Mouse (Mus musculus) heart, postnatal 0 days (tissue): Measurements from ENCODE around the gene Actrt1. TPM values are rescaled to one million over a fixed set of nuclear protein-coding genes. Genes with fewer than 3 reads are reported as not detected.

Source experiments
- ATAC-seq: fragments of 200-750 bp; cut with Nextera tagmentation; 2 replicates; pipeline ENCODE4 v1.8.0; 2017; ENCODE audit warnings: low read depth, moderate number of reproducible peaks, moderate library complexity; ENCODE audit not compliant: insufficient read depth
- DNase-seq: peaks from one replicate; pipeline ENCODE4 v3.0.0-alpha.2; 2016; ENCODE audit warnings: low spot score
- H3K27ac ChIP-seq: fragments of 300-500 bp; sonication (generic); 2 replicates; pipeline ENCODE4 v1.5.1; 2014; ENCODE audit warnings: low read depth, mild to moderate bottlenecking
- H3K27me3 ChIP-seq: fragments of 300-500 bp; sonication (generic); 2 replicates; pipeline ENCODE4 v1.6.1; 2014; ENCODE audit warnings: low read length, mixed read lengths; ENCODE audit not compliant: control insufficient read depth, insufficient read depth
- H3K36me3 ChIP-seq: fragments of 300-500 bp; sonication (generic); replicated peaks from 2 replicates; pipeline ENCODE4 v1.6.1; 2014; ENCODE audit warnings: low read length, mixed read lengths; ENCODE audit not compliant: control insufficient read depth, insufficient read depth
- H3K4me1 ChIP-seq: fragments of 300-500 bp; sonication (generic); 2 replicates; pipeline ENCODE4 v1.6.1; 2014; ENCODE audit warnings: antibody characterized with exemption; ENCODE audit not compliant: control insufficient read depth, insufficient read depth
- H3K4me2 ChIP-seq: fragments of 300-500 bp; sonication (generic); 2 replicates; pipeline ENCODE4 v1.6.1; 2014; ENCODE audit warnings: low read depth, mild to moderate bottlenecking, low read length, moderate library complexity
- H3K4me3 ChIP-seq: fragments of 300-500 bp; sonication (generic); 2 replicates; pipeline ENCODE4 v1.5.1; 2014; ENCODE audit warnings: low read depth, low read length
- H3K9ac ChIP-seq: fragments of 300-500 bp; sonication (generic); replicated peaks from 2 replicates; pipeline ENCODE4 v1.6.1; 2014; ENCODE audit warnings: low read depth, low read length, mixed read lengths
- H3K9me3 ChIP-seq: fragments of 300-500 bp; sonication (generic); replicated peaks from 2 replicates; pipeline ENCODE4 v1.6.1; 2016; ENCODE audit warnings: low read length; ENCODE audit not compliant: control insufficient read depth
- CTCF ChIP-seq: IDR thresholded peaks from 2 replicates; pipeline ENCODE4 v1.5.1; 2016; ENCODE audit warnings: antibody characterized with exemption, control low read depth, low read depth
- EP300 ChIP-seq: IDR thresholded peaks from 2 replicates; pipeline ENCODE4 v1.6.1; 2016; ENCODE audit warnings: antibody characterized with exemption, low read depth
- WGBS: fragments of 180-500 bp; shearing (Covaris S2); extraction: QIAGEN DNeasy Blood & Tissue Kit; methylation state at CpG from one replicate; pipeline ENCODE4 v1.1.7; 2014; 5-methylcytosine and 5-hydroxymethylcytosine counted together
- polyA plus RNA-seq: library from polyadenylated mRNA; unstranded; fragments of >200 nt; fragmentation: Nextera tagmentation; extraction: Ambion mirVana; gene quantifications from 2 replicates; pipeline ENCODE4 v1.2.1, GENCODE M21; 2015
- total RNA-seq: library from RNA; depleted of rRNA; stranded (reverse); fragments of >200 nt; gene quantifications from 2 replicates; pipeline ENCODE4 v1.2.3, GENCODE M21; 2014; ENCODE audit warnings: low replicate concordance; rRNA removed

The Actrt1 gene
- total RNA-seq (not detected in 2 replicates), polyA plus RNA-seq (not detected in 2 replicates)

DNA sequence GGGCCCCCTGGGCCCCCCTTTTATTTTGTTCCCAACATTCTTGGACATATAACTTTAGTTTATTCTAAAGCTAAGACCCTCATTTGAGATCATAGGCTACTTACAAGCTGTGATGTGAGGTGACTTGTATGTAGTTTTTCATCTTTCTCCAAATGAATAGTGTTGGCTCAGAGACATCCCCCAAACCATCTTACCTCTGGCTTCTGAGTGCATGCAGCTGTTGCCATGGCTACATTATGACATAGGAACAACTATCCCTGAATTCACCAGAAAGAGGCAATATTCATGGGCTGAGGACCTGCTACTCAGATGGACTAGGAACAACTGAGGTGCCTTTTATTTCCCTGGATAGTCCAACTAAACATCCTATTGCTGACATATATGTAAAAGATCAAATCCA is at the start of gene Actrt1:
Gene Actrt1 (plus strand): TSS at position 301 of the 400 bp plus-strand sequence.
- Histone ChIP-seq H3K27ac (no peak within 1 kb of the TSS), H3K27me3 (no peaks in the 10 kb centered on the region), H3K9ac (no peak within 1 kb of the TSS), H3K4me1 (no peaks in the 10 kb centered on the region), H3K9me3 (no peaks in the 10 kb centered on the region), H3K4me3 (no peak within 1 kb of the TSS), H3K4me2 (no peak within 1 kb of the TSS), H3K36me3 (no peaks in the 10 kb centered on the region)
- DNase-seq (no peak), ATAC-seq (no peak)
- no peak for TF ChIP-seq CTCF
- no peak for TF ChIP-seq EP300

DNA sequence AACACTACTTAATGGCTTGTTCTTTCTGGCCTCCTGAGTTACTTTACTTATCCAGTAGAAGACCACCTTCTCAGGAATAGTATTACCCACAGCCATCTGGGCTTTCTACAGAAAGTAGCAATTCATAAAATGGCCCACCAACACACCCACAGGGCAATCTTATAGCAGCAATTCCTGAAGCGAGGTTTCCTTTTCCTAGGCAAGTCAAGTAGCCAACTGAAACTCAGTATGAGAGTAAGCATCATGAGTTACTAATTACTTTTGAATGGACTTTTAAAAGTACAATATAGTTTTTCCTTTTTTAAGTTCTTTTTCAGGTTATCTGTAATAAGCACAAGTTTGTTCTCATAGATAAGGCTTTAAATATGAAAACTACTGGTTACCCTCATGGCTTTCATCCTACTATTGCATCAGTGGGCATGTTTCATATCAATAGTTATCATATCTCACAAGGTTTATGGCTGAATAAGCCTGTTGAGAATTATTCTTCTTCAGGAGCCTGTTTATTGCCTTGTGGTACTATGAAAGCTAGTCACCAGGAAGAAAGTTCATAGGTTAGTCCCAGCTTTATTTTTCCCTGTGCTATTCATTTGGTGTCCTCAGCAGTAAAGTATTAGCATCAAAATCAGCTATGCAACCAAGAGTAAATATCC is 2.8 kb downstream of the Actrt1 start:
- H3K27ac ChIP-seq: no peak overlapping the region
- DNase-seq (no peak), ATAC-seq (no peak)
- H3K27me3 ChIP-seq: no peaks in the 10 kb centered on the region
- H3K9ac ChIP-seq: no peak overlapping the region
- no peaks in the 10 kb centered on the region for H3K36me3 ChIP-seq
- no peak overlapping the region for H3K4me2 ChIP-seq
- H3K4me3 ChIP-seq: no peak overlapping the region
- H3K9me3 ChIP-seq: no peaks in the 10 kb centered on the region
- no peaks in the 10 kb centered on the region for H3K4me1 ChIP-seq
- TF ChIP-seq CTCF (no peak), EP300 (no peak)
- WGBS: 55% methylated on average over 1 of the region's 1 CpGs
